Mouse (Mus musculus) left cerebral cortex, postnatal 25 days (tissue): ENCODE measurements around the gene Lrfn3. TPM values are rescaled to one million over a fixed set of nuclear protein-coding genes. Genes with fewer than 3 reads are reported as not detected.

Experiments
- DNase-seq, 2 experiments: peaks; one replicate each; pipeline ENCODE4 v3.0.0; 2022; ENCODE audit warnings: low spot score in 2 of 2, mixed read lengths in 1 of 2
- intact Hi-C: fragments of 180-260 bp; cut with DNase I; formaldehyde crosslinking; loops from one replicate; pipeline ENCODE4 v1.15.1; 2025
- total RNA-seq, 2 experiments: library from RNA; stranded (reverse); gene quantifications; 2 replicates each; pipeline ENCODE4 v1.2.3; 2021

Lrfn3 gene
- total RNA-seq, 2 experiments from 2014 or later: 34.0 to 35.2 TPM

DNA sequence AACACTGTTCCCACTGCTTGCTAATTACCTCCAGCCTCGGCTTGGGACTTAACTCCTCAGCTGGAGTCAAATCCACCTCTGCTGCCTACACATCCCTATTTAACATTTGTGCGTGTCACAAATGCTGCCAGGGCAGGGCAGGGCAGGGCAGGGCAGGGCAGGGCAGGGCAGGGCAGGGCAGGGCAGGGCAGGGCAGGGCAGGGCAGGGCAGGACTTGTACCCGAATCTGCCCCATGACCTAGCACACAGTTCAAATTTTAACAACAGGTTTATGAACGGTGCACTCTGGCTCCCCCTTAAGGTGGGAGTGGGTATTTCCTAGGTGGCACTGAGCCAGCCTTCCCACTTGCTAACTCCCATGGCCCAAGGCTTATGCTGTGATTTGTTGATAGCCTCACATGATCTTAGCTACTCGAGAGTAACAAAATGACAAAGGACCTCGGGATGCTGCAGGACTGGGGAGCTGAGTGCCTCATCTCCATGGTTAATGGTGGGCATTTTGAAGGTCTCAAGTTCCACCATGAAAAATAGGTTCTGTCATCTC, 9.2 kb downstream of the Lrfn3 start:
- intact Hi-C loops: no loop called here
- DNase-seq: peak; percentile 70 to 74

GRCm38 (mm10) chr7:30347828-30348227, 14.7 kb downstream of the Lrfn3 start:
- DNase-seq: peak; percentile 89 to 93
- intact Hi-C loops: no loop called here

- DNase-seq: no peak
- intact Hi-C loops: no loop called here
These were observed 15.8 kb downstream of the Lrfn3 start for GRCm38 (mm10) chr7:30346635-30347379.

- intact Hi-C loops: no loop called here
- DNase-seq: no peak
These were observed 23.0 kb downstream of the Lrfn3 start for GRCm38 (mm10) chr7:30339432-30340109.

DNA sequence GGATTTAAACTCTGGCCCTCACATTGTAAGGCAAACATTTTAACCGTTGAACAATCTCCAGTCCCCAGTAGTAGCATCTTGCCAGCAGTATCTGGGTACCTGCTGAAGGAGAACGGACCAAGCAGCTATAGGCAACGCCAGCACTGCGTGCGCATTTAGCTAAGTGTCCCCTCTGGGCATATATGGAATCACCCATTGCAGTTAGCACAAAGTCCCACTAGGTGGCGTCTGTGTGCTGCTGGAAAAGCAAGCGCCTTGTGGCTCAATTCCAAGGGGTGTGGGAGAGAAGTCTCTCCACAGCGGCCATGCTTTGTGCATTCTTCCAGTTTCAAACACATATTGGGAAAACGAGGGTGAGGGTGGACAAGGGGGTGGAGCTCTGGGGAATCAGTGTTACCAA, 26.2 kb downstream of the Lrfn3 start:
- DNase-seq: peak; percentile 89 to 94
- intact Hi-C loops: loop anchor here (2.0 kb wide), 1 partner anchor 94 kb away; no protein-coding TSS in a partner anchor

GRCm38 (mm10) chr7:30335688-30336087, 26.9 kb downstream of the Lrfn3 start:
- intact Hi-C loops: loop anchor here (2.0 kb wide), 1 partner anchor 95 kb away; no protein-coding TSS in a partner anchor
- DNase-seq: peak in 1 of 2 experiments; percentile 49

DNA sequence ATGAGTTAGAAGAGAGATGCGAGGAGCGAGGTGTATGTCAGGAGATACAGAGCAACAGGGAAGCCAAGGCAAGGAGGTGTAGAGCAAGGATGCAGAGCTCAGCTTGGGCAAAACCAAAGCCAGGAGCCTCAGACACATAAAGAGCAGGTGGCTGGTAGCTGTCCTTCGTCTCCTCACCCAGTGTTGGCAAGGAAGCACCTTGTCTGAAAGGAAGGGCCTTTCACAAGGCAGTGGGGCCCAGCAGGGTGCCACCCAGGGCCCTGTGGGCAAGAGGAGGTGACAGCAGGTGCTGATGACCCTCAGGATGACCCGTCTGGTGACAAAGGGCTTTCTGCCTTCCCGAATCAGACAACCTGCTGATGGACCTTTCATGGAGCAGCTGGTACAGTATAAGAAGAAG, 28.0 kb downstream of the Lrfn3 start:
- intact Hi-C loops: no loop called here

GRCm38 (mm10) chr7:30333436-30333835, 29.1 kb downstream of the Lrfn3 start:
- peak; percentile 85 to 86 for DNase-seq
- intact Hi-C loops: no loop called here

More for the DNA sequence above, 28.0 kb downstream of the Lrfn3 start:
- DNase-seq: no peak

GRCm38 (mm10) chr7:30332622-30333259, 29.8 kb downstream of the Lrfn3 start:
- intact Hi-C loops: no loop called here
- DNase-seq: no peak

- intact Hi-C loops: no loop called here
- peak; percentile 92 to 98 for DNase-seq
These were observed 30.7 kb downstream of the Lrfn3 start for GRCm38 (mm10) chr7:30331887-30332286.

GRCm38 (mm10) chr7:30328379-30328778, 34.2 kb downstream of the Lrfn3 start:
- intact Hi-C loops: no loop called here

DNA sequence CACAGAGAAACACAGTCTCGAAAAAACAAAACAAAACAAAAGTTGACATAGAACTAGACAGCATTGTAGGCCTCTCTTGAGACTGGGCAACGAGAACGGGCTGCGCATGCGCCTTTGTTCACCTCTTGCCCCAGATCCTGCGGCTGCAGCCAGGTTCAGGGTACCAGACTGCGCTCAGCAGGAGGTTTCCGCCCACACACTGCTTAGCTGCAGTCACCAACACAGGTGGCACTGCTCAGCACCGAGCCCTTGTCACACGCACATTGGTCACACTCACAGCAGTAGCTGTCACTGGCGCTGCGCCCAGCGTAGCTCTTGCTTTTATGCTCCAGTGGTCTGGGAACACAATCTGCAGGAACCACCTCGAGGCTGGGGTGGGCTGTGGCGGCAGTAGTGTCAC, 35.4 kb downstream of the Lrfn3 start:
- intact Hi-C loops: no loop called here
- DNase-seq: no peak

More at GRCm38 (mm10) chr7:30328379-30328778, 34.2 kb downstream of the Lrfn3 start:
- DNase-seq: no peak

DNA sequence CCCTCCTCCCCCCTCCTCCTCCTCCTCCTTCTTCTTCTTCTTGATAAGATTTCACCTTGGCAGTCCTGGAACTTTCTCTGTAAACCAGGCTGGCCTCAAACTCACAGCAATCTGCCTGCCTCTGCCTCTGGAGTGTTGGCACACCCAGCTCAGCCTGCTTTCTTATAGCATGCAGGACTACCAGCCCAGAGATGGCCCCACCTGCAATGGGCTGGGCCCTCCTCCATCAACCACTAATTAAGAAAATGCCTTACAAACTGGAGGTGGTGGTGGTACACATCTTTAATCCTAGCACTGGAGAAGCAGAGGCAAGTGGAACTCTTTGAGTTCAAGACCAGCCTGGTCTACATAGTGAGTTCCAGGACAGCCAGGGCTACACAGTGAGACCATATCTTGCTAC, 36.1 kb downstream of the Lrfn3 start:
- no peak for DNase-seq
- intact Hi-C loops: no loop called here

- intact Hi-C loops: no loop called here
- no peak for DNase-seq
These were observed 37.2 kb downstream of the Lrfn3 start for GRCm38 (mm10) chr7:30325364-30325763.

GRCm38 (mm10) chr7:30324300-30324944, 38.1 kb downstream of the Lrfn3 start:
- DNase-seq: peak; percentile 45 to 91
- intact Hi-C loops: no loop called here

GRCm38 (mm10) chr7:30323795-30324194, 38.8 kb downstream of the Lrfn3 start, which contains the start of gene Sdhaf1:
Gene Sdhaf1 (minus strand): TSS chr7:30323895.
- intact Hi-C loops: no loop called here
- no peak for DNase-seq

DNA sequence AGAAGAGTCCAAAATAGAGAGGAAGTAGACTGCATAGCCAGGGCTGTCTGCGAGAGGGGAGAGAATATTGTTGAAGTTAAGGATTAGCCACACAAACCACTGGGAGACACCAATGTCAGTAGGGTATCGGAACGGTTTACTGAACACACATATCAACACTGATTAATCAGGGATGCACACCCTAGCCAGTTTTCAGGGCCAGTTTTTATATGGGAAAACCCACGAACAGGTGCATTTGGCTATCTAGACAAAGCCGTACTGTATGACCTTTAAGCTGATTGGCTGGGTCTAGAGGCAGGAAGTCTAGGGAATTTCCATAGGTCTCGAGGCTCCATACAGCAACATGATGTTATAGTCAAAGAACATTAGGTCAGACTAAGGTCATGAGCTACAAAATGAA, 39.7 kb downstream of the Lrfn3 start:
- intact Hi-C loops: no loop called here
- no peak for DNase-seq

DNA sequence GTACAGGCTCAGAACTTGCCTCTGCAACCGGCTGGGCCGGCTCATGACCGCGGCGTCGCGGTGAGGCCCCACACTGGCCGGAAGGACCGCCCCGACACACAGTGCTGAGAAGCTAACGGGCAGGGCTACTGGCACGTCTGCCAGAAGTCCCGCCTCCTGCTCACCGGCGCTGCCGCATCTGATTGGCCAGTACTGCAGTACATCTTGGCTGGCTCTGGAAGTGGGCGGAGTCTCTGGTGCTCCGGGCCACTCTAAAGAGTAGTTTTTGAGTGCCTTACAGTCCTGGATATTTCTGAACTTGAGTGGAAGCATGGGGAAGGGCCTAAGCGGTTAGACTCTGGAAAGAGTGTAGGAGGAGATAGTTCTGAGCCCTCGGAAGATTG, 40.3 kb downstream of the Lrfn3 start:
- DNase-seq: peak; percentile 98 to 99
- intact Hi-C loops: no loop called here

DNA sequence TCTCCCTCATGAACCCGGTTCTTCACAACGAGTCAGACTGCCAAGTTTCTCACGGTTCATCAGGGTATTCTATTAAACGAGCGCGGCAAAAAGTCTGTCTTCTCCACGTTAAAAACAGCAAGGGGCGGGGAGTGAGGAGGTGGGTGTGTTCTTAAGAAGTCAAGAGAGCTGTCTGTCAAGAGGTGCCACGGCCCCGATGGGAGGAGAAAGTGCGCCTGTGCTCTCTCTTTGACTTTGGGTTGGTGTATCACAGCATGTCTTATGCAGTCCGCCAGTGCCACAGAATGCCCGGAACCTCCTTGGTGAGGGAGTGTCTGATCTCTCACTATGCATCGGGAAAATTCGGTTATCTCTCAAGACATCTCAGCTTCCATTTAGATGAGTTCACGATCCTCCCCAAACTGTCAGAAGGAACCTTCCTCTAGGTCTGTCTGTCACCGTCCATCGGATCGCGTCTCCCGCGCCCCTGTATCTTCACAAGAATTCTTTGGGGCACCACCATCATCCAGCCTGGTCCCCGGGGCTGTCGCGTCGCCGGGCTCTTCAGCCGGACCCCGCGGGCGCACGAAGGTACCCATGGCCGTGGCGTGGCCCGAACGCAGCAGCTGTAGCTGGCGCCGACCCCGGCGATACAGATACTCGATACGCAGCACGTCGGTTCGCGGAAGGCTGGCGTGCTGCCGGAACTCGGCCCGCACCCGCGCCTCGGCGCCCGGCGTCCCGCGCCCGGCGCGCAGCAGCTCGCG, 40.9 kb downstream of the Lrfn3 start, which contains the start of gene E130208F15Rik:
TSS of gene E130208F15Rik (plus strand) at position 202 of the 746 bp plus-strand sequence.
- DNase-seq: peak; percentile 67 to 86
- intact Hi-C loops: no loop called here
